Mouse (Mus musculus): Measurements from ENCODE around the gene Tacc3.

GRCm38 (mm10) chr5:33723641-33724465 is 65.9 kb downstream of the Tacc3 start:
- TF ChIP-seq CTCF (IDR thresholded peaks at IDR 0.05; ENCODE audit: borderline replicate concordance, insufficient read depth, low read length) (no peak), POLR2A (IDR thresholded peaks at IDR 0.05; ENCODE audit: low read depth, low read length) (no peak)
